Mouse (Mus musculus): Measurements from ENCODE around the gene Gm21987.

DNA sequence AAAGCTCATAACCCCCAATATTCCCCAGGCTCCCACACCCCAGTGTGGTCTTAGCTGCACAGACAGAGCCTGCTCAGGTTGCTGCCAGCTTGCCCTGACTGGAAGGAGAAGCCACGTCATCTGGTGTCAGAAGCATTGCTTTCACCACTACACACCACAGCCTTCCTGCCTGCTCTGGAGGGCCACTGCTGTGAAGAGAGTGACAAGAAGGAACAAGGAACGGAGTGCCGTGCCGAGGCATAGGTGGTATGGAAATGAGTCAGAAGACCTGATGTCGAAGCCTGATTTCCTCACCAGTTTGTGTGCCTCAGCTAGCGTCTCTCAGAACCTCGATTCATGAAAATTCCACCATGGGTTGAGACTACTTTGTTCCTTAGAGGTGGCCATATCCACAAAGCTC is 56.8 kb downstream of the Gm21987 start:
- no peak for TF ChIP-seq POLR2A (IDR thresholded peaks at IDR 0.05; ENCODE audit: extremely low read depth, insufficient read depth, low read length)
- TF ChIP-seq CTCF (IDR thresholded peaks at IDR 0.05; ENCODE audit: low read depth, low read length), result no peak

All from liver, adult 2 months (tissue).